Mouse (Mus musculus): ENCODE measurements around the gene Srms.
A peak's percentile ranks its signal among the peaks of the same experiment; 100 is the strongest.

The Srms gene

GRCm38 (mm10) chr2:181213021-181213445 lies at the start of gene Srms:
Srms (minus strand) TSS chr2:181213185.
- DNase-seq (ENCODE audit: low read depth, low spot score) = peak; percentile 52

- DNase-seq (ENCODE audit: low read depth, low spot score) = no peak
These were observed 40.3 kb upstream of the Srms start for GRCm38 (mm10) chr2:181253248-181253647.

- no peak for DNase-seq (ENCODE audit: low read depth, low spot score)
These were observed 38.9 kb upstream of the Srms start for GRCm38 (mm10) chr2:181251841-181252240.

DNA sequence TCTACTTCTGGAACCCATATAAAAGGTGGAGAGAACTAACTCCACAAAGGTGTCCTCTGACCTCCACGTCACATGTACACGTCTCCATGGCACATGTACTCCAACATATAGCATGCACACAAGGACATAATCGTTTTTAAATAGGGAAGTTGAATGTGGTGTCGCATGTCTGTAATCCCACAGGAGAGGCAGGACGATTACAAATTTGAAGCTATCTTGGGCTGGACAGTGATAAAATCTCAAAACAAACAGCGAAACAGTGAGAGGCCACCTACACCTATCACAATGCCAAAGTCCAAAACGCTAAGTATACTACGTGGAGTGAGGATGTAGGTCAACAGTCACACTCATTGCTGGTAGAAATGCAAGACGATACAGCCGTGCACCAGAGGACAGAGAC lies 36.2 kb upstream of the Srms start:
- no peak for DNase-seq (ENCODE audit: low read depth, low spot score)

GRCm38 (mm10) chr2:181245031-181245430 lies 32.0 kb upstream of the Srms start:
- no peak for DNase-seq (ENCODE audit: low read depth, low spot score)

- DNase-seq (ENCODE audit: low read depth, low spot score) = no peak
These were observed 30.9 kb upstream of the Srms start for GRCm38 (mm10) chr2:181243706-181244394.

- DNase-seq (ENCODE audit: low read depth, low spot score) = no peak
These were observed 29.3 kb upstream of the Srms start for GRCm38 (mm10) chr2:181242314-181242665.

DNA sequence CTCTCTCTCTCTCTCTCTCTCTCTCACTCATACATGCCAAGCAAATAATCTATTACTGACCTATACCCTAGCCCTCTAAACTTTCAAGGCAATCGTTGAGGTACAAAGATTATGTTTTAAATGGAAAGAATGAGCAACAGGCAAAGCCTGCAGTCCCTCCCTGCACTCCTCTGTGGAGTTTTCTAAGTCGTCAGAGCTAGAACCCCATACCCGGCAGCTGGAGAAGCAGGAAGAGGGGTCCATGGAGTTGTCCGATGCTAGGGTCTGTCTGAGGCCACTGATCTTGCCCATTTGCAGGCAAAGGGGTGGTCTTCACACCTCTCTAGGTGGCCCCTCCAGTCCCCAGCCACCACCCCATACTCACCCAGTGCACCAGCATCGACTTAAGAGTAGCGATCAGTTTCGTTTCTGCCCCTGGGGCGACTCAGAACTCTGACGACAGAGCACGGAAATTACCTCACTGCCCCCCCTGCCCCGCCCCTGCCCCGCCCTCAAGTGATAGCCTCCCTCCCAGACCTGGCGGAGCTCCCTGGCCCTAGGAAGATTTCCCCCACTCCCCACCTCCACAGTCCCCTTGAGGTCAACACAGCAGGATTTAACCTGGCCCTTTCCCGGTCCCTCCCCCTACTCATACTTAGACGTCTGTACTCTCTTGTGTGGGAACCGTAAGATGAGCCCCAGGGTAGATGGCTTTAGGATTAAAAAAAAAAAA lies 28.8 kb upstream of the Srms start, which contains the start of gene Helz2:
Helz2 (minus strand) TSS at position 426 of the 712 bp plus-strand sequence.
- DNase-seq (ENCODE audit: low read depth, low spot score) = peak; percentile 89

DNA sequence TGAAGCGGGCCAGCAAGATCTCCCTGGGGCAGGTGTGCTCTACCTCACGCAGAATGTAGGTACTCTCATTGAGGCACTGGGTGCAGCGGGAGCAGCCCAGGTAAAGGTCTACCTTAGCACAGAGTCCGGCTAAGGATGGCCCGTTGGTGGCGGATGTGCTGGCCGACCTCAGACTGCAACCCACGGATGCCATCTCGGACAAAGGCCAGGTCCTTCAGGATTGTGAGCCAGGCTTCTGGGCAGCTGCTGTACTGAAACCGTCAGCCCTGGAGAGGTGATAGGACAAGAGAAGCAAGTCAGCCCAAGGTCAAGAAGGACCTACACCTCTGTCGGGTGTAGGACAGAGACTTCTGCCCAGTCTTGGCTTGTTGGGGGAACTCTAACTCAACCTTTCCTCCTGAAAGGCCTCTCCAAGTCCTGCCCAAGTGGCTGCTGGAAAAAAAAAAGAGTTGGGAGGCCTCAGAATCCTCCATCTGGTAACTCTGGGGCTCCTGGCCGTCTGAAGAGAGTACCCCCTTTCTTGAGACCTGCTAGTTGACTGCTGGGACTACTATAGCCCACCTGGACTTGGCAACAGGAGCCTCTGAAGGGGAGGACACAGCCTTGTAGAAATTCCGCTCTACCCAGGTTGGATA lies 27.9 kb upstream of the Srms start:
- no peak for DNase-seq (ENCODE audit: low read depth, low spot score)

GRCm38 (mm10) chr2:181239261-181239660 lies 26.3 kb upstream of the Srms start:
- DNase-seq (ENCODE audit: low read depth, low spot score) = no peak

- DNase-seq (ENCODE audit: low read depth, low spot score) = no peak
These were observed 25.9 kb upstream of the Srms start for GRCm38 (mm10) chr2:181238861-181239260.

DNA sequence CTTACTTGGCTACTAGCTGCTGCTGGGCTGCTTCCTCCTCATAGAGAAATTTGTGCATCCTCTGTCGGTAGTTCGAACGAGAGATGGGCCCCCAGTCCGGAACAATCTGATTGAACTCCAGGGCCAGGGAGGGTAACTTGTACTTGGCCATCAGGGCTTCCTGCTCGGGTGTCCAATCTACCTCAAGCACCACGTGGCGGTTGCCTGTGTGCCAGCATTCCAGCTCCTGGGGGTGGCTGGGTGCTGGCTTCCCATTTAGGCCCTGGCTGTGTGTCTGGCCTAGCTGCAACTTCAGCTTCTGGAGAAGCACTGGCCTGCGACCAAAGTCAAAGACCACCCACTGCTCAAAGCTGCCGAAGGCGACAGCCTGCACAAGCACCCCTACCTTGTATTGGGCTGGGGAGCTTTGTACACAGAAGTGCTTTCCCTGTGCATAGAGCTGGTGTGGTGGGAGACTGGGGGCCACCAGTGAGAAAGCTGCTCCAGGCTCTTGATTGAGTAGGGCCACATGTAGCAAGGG lies 25.2 kb upstream of the Srms start:
- DNase-seq (ENCODE audit: low read depth, low spot score) = no peak

DNA sequence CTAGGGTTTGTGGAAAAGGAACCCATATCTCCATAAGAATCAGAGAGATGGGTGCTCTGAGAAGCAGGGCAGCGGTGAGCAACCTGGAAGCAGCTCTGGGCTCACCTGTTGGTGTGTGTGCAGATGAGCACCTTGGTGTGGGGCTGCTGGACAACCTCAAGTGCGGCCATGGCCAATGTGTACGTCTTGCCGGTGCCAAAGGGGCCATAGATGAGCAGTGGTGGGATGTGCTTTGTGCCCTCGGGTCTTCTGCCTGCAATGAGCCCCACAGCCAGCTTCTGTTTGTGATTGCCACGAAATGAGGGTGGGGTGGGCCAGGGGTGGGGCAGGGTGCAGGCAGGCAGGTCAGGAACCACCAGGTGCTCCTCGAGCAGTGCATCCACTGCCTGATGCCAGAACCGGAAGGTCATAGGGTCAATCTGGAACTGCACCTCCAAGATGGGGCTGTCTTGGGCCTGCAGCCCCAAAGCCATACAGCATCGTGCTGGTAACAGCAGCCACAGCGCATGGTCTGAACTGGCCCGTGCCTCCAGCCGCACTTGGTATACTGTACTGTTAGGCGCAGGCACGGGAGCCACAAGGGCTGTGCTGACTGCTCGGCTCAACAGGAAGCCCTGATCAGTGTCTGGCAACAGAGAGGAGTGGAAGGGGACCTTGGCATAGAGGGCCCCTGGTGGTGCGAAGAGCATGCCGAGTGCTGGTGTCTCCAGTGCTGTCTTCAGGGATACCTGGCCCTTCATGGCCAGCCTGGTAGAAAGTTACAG lies 24.4 kb upstream of the Srms start:
- no peak for DNase-seq (ENCODE audit: low read depth, low spot score)

GRCm38 (mm10) chr2:181235681-181236566 lies 22.9 kb upstream of the Srms start:
- no peak for DNase-seq (ENCODE audit: low read depth, low spot score)

DNA sequence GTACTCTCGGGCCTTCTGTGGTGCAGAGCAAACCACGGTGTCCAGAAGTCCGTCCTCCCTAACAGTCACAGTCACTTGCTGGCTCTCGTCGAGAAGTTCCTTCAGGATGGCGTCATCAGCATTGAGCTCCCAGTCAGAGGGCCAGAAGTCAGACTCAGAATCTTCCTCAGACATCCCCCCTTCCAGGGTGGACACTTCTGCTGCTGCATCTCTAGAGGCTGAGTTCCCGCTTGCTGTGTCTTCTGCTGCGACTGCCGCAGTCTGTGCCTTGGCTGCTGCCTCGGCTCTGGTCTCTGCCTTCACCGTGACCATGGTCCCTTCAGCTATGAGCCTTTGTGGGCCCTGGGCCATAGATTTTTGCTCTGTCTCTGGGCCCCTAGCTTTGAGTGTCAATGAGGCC lies 21.7 kb upstream of the Srms start:
- no peak for DNase-seq (ENCODE audit: low read depth, low spot score)

DNA sequence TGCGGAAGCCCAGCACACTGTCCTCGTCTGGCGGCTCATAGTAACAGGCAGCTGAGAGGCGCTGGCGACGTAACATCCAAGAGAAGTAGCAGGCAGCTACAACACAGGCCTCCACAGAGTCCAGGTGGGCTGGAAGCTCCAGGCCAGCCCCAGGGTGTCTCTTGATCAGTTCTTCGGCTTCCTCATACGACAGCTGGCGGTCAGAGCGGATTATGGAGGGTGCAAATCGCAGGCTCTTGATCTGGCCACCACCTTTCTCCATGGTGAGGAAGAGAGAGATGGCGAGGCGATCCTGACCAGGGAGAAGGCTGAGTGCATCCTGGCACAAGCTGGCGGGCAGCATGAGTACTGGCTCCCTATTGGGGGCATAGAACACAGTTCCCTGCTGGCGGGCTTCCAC lies 20.5 kb upstream of the Srms start:
- DNase-seq (ENCODE audit: low read depth, low spot score) = no peak

DNA sequence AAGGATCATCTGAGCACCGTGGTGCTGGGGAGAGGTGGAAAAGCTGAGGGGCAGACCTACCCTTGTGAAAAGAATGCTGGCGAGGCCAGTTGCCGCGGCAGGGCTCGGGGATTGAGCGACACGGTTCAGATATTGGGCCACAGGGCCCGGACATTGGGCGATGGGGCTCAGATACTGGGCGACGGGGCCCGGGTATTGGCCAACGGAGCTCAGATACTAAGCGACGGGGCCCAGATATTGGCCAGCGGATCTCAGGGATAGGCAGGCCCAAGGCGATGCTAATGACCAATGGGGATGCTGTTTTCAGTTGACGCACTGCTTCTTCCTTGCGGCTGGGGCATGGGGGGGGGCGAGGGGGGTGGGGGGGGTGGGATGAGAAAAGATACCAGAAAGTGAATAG lies 18.2 kb upstream of the Srms start:
- DNase-seq (ENCODE audit: low read depth, low spot score) = no peak

GRCm38 (mm10) chr2:181228335-181228734 lies 15.3 kb upstream of the Srms start:
- no peak for DNase-seq (ENCODE audit: low read depth, low spot score)

- no peak for DNase-seq (ENCODE audit: low read depth, low spot score)
These were observed 14.1 kb upstream of the Srms start for GRCm38 (mm10) chr2:181227122-181227521.

DNA sequence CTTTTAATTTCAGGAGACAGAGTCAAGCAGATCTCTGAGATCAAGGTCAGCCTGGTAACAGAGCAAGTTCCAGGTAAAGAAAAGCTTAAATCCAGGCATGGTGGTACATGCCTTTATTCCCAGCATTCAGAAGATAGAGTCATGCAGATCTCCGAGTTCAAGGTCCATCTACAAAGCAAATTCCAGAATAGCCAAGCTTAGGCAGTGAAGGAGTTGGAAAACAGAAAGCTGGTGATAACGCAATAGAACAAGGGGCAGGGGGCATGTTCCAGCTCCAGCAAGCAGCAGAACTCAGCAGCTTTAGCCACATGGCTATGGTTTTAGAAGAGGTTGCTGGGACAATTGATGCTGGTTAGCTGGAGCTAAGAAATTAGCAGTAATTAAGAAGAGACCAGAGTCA lies 12.0 kb upstream of the Srms start:
- no peak for DNase-seq (ENCODE audit: low read depth, low spot score)

DNA sequence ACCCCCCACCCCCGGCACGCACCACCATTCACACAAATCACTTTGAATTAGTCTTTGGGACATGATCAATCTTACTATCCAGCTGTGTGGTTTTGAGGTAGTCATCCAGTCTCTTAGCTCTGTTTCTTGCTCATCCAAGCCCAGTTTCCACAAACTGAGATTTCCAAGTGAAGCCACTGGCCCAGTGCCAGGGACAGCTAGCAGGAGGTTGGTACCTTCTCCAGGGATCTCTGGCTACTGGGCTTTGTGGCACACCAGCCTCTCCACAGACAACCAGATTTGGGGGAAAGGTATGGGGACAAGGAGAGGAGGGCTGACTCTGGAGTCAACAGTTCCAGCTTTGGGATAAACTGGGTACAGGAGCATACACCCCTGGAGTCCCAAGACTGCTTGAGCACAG lies 7.4 kb upstream of the Srms start:
- DNase-seq (ENCODE audit: low read depth, low spot score) = no peak
